Mouse (Mus musculus) megakaryocyte, embryonic 14.5 days (primary cell): ENCODE results near the gene Il15. TPM values are rescaled to one million over a fixed set of nuclear protein-coding genes. Genes with fewer than 3 reads are reported as not detected.

Experiments
- H3K27me3 ChIP-seq: replicated peaks from 2 replicates; pipeline ENCODE3; 2012; ENCODE audit warnings: inconsistent platforms
- H3K36me3 ChIP-seq: replicated peaks from 2 replicates; pipeline ENCODE3; 2012; ENCODE audit warnings: low read length, inconsistent platforms, mixed read lengths
- H3K4me1 ChIP-seq: 2 replicates; pipeline ENCODE4 v1.6.1; 2012; ENCODE audit warnings: inconsistent platforms
- H3K4me3 ChIP-seq: replicated peaks from 2 replicates; pipeline ENCODE3; 2012; ENCODE audit warnings: moderate library complexity, mild to moderate bottlenecking, inconsistent platforms
- H3K9me3 ChIP-seq: 2 replicates; pipeline ENCODE4 v1.6.1; 2012; ENCODE audit warnings: inconsistent platforms
- FLI1 ChIP-seq: IDR thresholded peaks from 2 replicates; pipeline ENCODE4 v1.6.1; 2012; ENCODE audit warnings: low read length, inconsistent platforms, mixed read lengths
- GATA1 ChIP-seq: IDR thresholded peaks from 3 replicates; pipeline ENCODE4 v1.6.1; 2012; ENCODE audit warnings: mixed read lengths, low read length, inconsistent platforms, borderline replicate concordance
- polyA plus RNA-seq: library from polyadenylated mRNA; stranded (reverse); fragments of >175 nt; gene quantifications from 2 replicates; pipeline ENCODE4 v1.2.3, GENCODE M21; 2012; ENCODE audit warnings: low replicate concordance; ENCODE audit not compliant: insufficient read depth

The Il15 gene
- polyA plus RNA-seq, 1 experiment, result 2.9 TPM

DNA sequence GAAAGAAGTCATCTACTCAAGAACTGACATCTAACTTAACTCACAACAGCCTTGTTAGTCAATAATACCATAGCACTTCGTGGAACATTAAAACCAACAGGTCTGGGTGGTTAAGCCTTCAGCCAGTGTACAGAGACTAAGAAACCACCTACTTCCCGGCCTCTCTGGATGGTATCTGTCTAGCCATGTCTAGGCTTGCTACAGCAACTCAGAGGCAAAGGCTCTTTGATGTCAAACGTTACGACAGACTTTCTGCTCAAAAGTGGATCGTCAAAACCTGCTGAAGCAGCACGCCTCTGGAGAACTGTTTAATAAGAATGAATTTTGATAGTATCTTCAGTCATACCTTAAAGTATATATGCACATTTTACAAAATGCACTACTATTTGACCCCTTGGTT is 77.4 kb downstream of the Il15 start:
- no peaks in the 10 kb centered on the region for H3K27me3 ChIP-seq
- TF ChIP-seq GATA1 (no peak), FLI1 (no peak)
- H3K36me3 ChIP-seq, result no peaks in the 10 kb centered on the region
- no peaks in the 10 kb centered on the region for H3K9me3 ChIP-seq
- no peak overlapping the region for H3K4me3 ChIP-seq
- no peaks in the 10 kb centered on the region for H3K4me1 ChIP-seq

DNA sequence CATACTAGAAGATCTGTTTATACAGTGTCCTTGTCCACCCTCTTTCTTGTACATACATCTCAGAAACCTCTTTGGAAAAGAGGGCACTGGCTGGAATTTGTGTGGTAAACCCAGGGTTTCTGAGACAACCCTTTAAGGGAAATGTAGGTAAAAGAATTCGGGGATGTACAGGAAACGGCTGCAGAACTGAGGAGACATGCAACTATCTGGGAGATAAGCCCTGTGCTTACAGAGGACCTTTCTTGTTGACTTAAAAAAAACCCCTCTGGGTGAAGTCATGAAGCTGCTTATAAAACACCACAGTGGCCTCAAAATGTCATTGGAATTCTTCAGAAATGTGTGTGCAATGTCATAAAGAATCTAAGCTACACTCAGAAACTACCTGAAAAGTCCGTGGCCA is 85.6 kb downstream of the Il15 start:
- no peaks in the 10 kb centered on the region for H3K36me3 ChIP-seq
- H3K9me3 ChIP-seq, result no peaks in the 10 kb centered on the region
- H3K4me1 ChIP-seq, result peaks cover 17% of the 10 kb centered on the region
- H3K27me3 ChIP-seq, result no peaks in the 10 kb centered on the region
- no peak for TF ChIP-seq FLI1
- TF ChIP-seq GATA1, result no peak
- H3K4me3 ChIP-seq, result no peak overlapping the region

DNA sequence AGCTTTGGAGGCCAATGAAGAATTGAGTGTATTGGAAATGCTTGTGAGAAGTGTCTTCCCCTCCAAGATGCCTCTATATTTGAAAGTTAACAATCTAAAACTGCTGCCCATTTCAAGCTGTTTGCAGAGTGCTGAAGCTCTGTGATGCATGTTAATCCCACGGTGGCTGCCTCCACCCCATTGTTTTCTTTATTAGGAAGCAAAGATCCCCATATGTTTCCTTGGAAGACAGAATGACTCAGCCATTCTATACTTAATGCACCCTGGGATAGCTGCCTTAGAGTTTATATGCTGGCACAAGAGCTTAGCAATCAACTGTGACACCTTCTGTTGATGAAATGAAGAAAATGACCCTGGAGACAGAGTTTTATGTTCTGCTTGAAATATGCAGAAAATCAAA is 96.6 kb downstream of the Il15 start:
- Histone ChIP-seq H3K9me3 (no peaks in the 10 kb centered on the region), H3K27me3 (no peaks in the 10 kb centered on the region), H3K36me3 (no peaks in the 10 kb centered on the region), H3K4me3 (no peak overlapping the region), H3K4me1 (peaks cover 18% of the 10 kb centered on the region)
- no peak for TF ChIP-seq FLI1
- TF ChIP-seq GATA1, result no peak

DNA sequence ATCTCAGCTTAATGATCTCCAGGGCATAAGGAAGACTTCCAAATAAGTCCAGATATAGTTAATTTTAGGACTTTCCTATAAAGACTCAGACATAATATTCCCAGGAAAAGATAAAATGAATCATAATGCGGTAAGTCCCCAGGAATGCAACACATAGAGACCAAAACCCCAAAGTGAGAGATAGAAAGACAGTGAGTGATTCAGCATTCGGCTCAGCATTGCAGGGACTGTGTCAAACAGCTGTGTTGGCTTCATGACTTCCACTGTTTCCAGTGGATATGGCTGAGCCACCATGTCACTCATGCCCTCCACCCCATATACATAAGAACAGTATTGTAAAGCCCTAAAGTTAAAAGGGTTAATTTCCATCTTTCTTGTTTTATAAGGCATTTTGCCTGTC is 106.8 kb downstream of the Il15 start:
- Histone ChIP-seq H3K27me3 (no peaks in the 10 kb centered on the region), H3K9me3 (no peaks in the 10 kb centered on the region), H3K36me3 (no peaks in the 10 kb centered on the region), H3K4me1 (peaks cover 15% of the 10 kb centered on the region), H3K4me3 (no peak overlapping the region)
- TF ChIP-seq FLI1, result no peak
- TF ChIP-seq GATA1, result no peak

DNA sequence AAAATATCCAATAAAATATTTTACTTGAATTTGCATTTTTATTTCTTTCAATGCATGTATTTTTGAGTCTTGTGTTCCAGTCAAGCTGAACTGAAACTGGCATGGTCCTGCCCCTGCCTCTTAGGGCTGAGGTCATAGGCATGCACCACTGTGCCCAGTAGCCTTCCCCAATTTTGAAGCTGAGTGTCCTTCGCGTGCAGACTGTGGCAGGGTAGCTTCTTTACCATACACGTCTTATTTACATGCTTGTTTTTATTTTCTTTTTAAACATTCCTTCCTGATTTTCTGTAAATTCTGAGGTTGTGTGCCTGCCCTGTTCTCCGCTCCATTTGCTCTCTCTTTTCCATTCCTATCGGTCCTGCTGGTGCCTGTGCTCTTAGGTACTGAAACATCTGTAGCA is 111.4 kb downstream of the Il15 start:
- Histone ChIP-seq H3K4me3 (no peak overlapping the region), H3K36me3 (no peaks in the 10 kb centered on the region), H3K27me3 (no peaks in the 10 kb centered on the region), H3K4me1 (peaks cover 9% of the 10 kb centered on the region), H3K9me3 (no peaks in the 10 kb centered on the region)
- TF ChIP-seq GATA1, result no peak
- TF ChIP-seq FLI1, result no peak

DNA sequence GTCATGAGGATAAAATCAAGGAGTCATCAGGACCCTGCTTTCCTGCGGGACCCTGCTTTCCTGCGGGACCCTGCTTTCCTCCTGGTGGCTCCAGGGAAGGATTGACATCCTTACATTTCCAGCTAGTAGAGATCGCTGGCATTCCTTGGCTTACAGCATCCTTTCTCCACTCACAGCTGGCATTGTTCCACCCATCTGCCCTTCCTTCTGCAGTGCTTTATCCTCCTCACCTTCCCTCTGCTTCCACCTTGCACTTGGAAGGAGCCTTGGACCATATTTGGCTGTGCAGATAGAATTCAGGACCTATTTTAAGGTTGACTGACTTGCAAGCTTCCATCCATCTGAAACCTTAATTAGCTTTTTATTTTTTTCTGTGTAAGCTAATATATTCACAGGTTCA is 117.2 kb downstream of the Il15 start:
- Histone ChIP-seq H3K36me3 (no peaks in the 10 kb centered on the region), H3K4me3 (no peak overlapping the region), H3K4me1 (no peaks in the 10 kb centered on the region), H3K9me3 (no peaks in the 10 kb centered on the region), H3K27me3 (peaks cover 3% of the 10 kb centered on the region)
- no peak for TF ChIP-seq FLI1
- TF ChIP-seq GATA1, result no peak

DNA sequence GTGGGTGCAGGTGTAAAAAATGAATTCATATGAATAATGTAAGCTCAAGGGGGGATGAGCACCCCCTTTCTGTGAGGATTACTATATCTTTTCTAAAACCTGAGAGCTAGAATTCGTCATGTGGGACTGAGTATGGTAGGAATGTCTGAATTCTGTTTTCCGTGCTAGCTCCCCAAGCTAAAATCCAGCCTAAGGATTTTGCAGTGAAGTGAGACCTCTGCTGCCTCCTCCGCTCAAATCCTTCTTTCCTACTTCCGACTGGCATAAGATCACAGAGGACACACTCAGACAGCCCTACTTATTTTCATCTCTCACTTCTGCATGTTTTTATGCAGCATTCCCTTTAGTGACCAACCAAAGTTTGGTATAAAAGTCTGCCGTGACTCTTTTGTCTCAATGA is 121.0 kb downstream of the Il15 start:
- Histone ChIP-seq H3K9me3 (no peaks in the 10 kb centered on the region), H3K4me3 (no peak overlapping the region), H3K27me3 (peaks cover 3% of the 10 kb centered on the region), H3K4me1 (no peaks in the 10 kb centered on the region), H3K36me3 (no peaks in the 10 kb centered on the region)
- TF ChIP-seq FLI1 (no peak), GATA1 (no peak)
